Mouse (Mus musculus) small intestine, adult 2 months (tissue): ENCODE data around the gene Acd.

Source experiments
- CTCF ChIP-seq: fragments of 200-500 bp; IDR thresholded peaks from 2 replicates; pipeline ENCODE4 v1.5.1; 2012; ENCODE audit warnings: low read depth, mild to moderate bottlenecking, control low read depth, inconsistent platforms, low read length, moderate library complexity, mixed read lengths; ENCODE audit not compliant: insufficient replicate concordance, insufficient read length; ENCODE audit errors: extremely low read depth
- POLR2A ChIP-seq: fragments of 200-500 bp; IDR thresholded peaks from 2 replicates; pipeline ENCODE4 v1.6.1; 2012; ENCODE audit warnings: low read depth, mild to moderate bottlenecking, control low read depth, inconsistent platforms, low read length, moderate library complexity

DNA sequence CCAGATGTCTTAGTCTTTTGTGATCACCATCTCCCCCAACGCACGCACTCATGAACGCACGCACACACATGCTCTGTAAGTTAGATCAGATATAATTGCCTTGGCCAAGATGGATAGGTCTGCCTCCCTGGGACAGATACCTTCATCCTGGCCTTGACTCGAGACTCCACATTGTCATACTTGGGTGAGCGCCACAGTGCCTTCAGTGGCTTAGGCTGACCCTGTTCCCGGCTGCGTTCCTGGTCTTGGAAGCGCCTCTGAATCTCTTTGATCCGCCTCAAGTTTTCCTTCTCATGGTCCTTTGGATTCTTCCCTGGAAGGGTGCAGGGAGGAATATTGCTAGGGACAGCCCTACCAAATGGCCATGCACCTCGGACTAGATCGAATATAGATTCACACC, 5.5 kb upstream of the Acd start:
- TF ChIP-seq CTCF (no peak), POLR2A (no peak)
